Mouse (Mus musculus) lung, adult 2 months (tissue): Measurements from ENCODE around the gene Kcnj10.

Experiments used
- CTCF ChIP-seq: fragments of 200-500 bp; IDR thresholded peaks from 2 replicates; pipeline ENCODE4 v1.5.1; 2011; ENCODE audit warnings: mild to moderate bottlenecking, low read length, control low read depth; ENCODE audit not compliant: insufficient read depth
- POLR2A ChIP-seq: fragments of 200-500 bp; IDR thresholded peaks from 2 replicates; pipeline ENCODE4 v1.6.1; 2011; ENCODE audit warnings: low read depth, mild to moderate bottlenecking, control low read depth, low read length, borderline replicate concordance; ENCODE audit errors: extremely low read depth

DNA sequence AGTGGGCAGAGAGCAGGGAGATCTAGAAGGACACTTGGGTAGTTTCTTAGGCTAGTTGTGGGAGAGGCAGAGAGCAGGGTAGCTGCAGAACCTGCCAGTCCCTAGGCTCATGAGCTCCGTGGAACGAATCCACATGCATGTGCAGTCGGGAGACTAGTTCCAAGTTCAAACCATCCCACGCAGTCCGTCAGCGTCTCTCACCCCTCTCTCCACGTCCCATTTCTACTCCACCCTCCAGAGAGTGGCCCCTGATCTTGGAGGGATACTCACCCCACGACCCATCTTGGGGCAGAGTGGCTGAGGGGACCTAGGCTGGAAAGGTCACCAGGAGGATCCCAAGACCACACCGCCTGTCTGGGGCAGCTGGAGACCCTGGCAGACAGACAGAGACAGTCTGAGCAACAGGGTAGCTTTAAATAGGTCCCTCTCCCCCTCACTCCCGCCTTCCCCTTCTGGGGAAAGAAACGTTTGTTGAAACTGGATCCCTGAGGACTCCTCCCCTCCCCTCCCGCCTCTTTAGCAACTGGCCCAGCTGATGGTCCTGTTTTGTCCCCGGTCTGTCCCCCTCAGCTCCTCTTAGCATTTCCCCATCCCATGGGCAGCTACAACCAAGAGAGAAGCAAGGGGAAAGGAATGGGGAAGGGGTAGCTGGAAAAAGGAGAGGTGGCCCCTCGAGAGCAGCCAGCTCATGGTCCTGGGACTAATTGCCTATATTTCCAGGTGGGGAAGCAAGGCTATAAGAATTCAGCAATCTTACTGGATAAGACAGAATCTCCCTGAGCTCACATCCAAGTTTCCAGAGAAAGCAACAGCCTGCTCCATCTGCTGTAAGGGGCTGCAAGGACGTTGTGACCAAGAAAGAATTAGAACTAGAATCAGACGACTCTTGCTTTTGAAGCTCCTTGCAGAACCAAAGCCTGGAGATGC is 43.1 kb upstream of the Kcnj10 start, which contains the start of gene Atp1a2:
- TF ChIP-seq CTCF (no peak), POLR2A (peak; percentile 74; the same call in 1 of the 2 replicates)
